Mouse (Mus musculus) adrenal gland, adult 2 months (tissue): ENCODE measurements around the gene Gm12184. TPM values are rescaled to one million over a fixed set of nuclear protein-coding genes. Genes with fewer than 3 reads are reported as not detected.
"Not testable (repeated sequence)": the region's sequence is repeated elsewhere in the genome, so short reads cannot be mapped to it uniquely, and the experiment has no call there.

Experiments used
- DNase-seq: peaks from one replicate; pipeline ENCODE4 v3.0.0; 2021
- polyA plus RNA-seq: library from polyadenylated mRNA; depleted of rRNA; stranded (reverse); fragments of >200 nt; gene quantifications from 2 replicates; pipeline ENCODE4 v1.2.3, GENCODE M21; 2012
- total RNA-seq, 2 experiments: library from RNA; stranded (reverse); gene quantifications; 2 replicates each; pipeline ENCODE4 v1.2.3; 2021

Gm12184 gene
- total and polyA plus RNA-seq, 3 experiments, result 1.8 to 10.5 (median 6.2) TPM

GRCm38 (mm10) chr11:48822768-48823512 lies 3.5 kb downstream of the Gm12184 start:
- DNase-seq, result no peak

- not testable (repeated sequence) for DNase-seq
These were observed 5.2 kb downstream of the Gm12184 start for GRCm38 (mm10) chr11:48821299-48821698.

GRCm38 (mm10) chr11:48820308-48820674 lies 6.2 kb downstream of the Gm12184 start:
- DNase-seq, result no peak

GRCm38 (mm10) chr11:48819614-48820307 lies 6.7 kb downstream of the Gm12184 start:
- no peak for DNase-seq

GRCm38 (mm10) chr11:48818346-48818745 lies 8.1 kb downstream of the Gm12184 start:
- DNase-seq, result peak; percentile 88

- no peak for DNase-seq
These were observed 8.7 kb downstream of the Gm12184 start for GRCm38 (mm10) chr11:48817794-48818193.

GRCm38 (mm10) chr11:48816800-48817665 lies 9.4 kb downstream of the Gm12184 start, which contains the start of gene Trim41:
Trim41 (minus strand) TSS chr11:48817353.
- DNase-seq, result peak; percentile 99

GRCm38 (mm10) chr11:48816281-48816781 lies 10.1 kb downstream of the Gm12184 start:
- DNase-seq, result peak; percentile 35

- no peak for DNase-seq
These were observed 10.6 kb downstream of the Gm12184 start for GRCm38 (mm10) chr11:48815851-48816250.

- DNase-seq, result no peak
These were observed 12.7 kb downstream of the Gm12184 start for GRCm38 (mm10) chr11:48813782-48814181.

GRCm38 (mm10) chr11:48810142-48810541 lies 16.3 kb downstream of the Gm12184 start:
- no peak for DNase-seq

- no peak for DNase-seq
These were observed 17.0 kb downstream of the Gm12184 start for GRCm38 (mm10) chr11:48809434-48809830.

GRCm38 (mm10) chr11:48808737-48809433 lies 17.6 kb downstream of the Gm12184 start:
- no peak for DNase-seq

GRCm38 (mm10) chr11:48808304-48808646 lies 18.2 kb downstream of the Gm12184 start:
- DNase-seq, result no peak

GRCm38 (mm10) chr11:48807563-48808303 lies 18.7 kb downstream of the Gm12184 start:
- no peak for DNase-seq

GRCm38 (mm10) chr11:48806856-48807562 lies 19.4 kb downstream of the Gm12184 start:
- no peak for DNase-seq

- no peak for DNase-seq
These were observed 21.5 kb downstream of the Gm12184 start for GRCm38 (mm10) chr11:48804922-48805321.

- DNase-seq, result no peak
These were observed 22.5 kb downstream of the Gm12184 start for GRCm38 (mm10) chr11:48803988-48804387.

GRCm38 (mm10) chr11:48801831-48802772 lies 24.4 kb downstream of the Gm12184 start:
- DNase-seq, result no peak
